Mouse (Mus musculus) cerebellum, postnatal 36 days (tissue): Measurements from ENCODE around the gene Ccer2.
A peak's percentile ranks its signal among the peaks of the same experiment; 100 is the strongest.

Experiments used
- DNase-seq, 2 experiments: peaks; one replicate each; pipeline ENCODE4 v3.0.0; 2021 to 2022; ENCODE audit warnings: mixed read lengths in 2 of 2

Ccer2 gene

GRCm38 (mm10) chr7:28756079-28756478, at the start of gene Ccer2:
Gene Ccer2 (plus strand): TSS chr7:28756174.
- no peak for DNase-seq

GRCm38 (mm10) chr7:28709454-28709853, 46.5 kb upstream of the Ccer2 start:
- no peak for DNase-seq

- DNase-seq: no peak
Observed at GRCm38 (mm10) chr7:28710962-28711361, 45.0 kb upstream of the Ccer2 start.

- no peak for DNase-seq
Observed at GRCm38 (mm10) chr7:28714667-28715066, 41.3 kb upstream of the Ccer2 start.

- DNase-seq: no peak
Observed at GRCm38 (mm10) chr7:28715598-28715997, 40.4 kb upstream of the Ccer2 start.

GRCm38 (mm10) chr7:28716590-28717281, 39.2 kb upstream of the Ccer2 start, which contains the start of gene Fbxo17:
Gene Fbxo17 (plus strand): TSS chr7:28716804.
- DNase-seq: peak; percentile 43 to 46

GRCm38 (mm10) chr7:28717726-28718125, 38.2 kb upstream of the Ccer2 start:
- no peak for DNase-seq

GRCm38 (mm10) chr7:28719159-28719558, 36.8 kb upstream of the Ccer2 start:
- no peak for DNase-seq

- DNase-seq: no peak
Observed at GRCm38 (mm10) chr7:28719650-28720049, 36.3 kb upstream of the Ccer2 start.

GRCm38 (mm10) chr7:28720753-28721537, 35.0 kb upstream of the Ccer2 start:
- no peak for DNase-seq

- DNase-seq: no peak
Observed at GRCm38 (mm10) chr7:28722079-28722478, 33.9 kb upstream of the Ccer2 start.

- DNase-seq: no peak
Observed at GRCm38 (mm10) chr7:28724613-28725012, 31.4 kb upstream of the Ccer2 start.

GRCm38 (mm10) chr7:28726600-28726999, 29.4 kb upstream of the Ccer2 start:
- DNase-seq: peak; percentile 82 to 83

- no peak for DNase-seq
Observed at GRCm38 (mm10) chr7:28727649-28728340, 28.2 kb upstream of the Ccer2 start.

- DNase-seq: peak; percentile 29 to 49
Observed at GRCm38 (mm10) chr7:28732341-28733142, 23.4 kb upstream of the Ccer2 start.

- no peak for DNase-seq
Observed at GRCm38 (mm10) chr7:28733211-28733610, 22.8 kb upstream of the Ccer2 start.

- DNase-seq: no peak
Observed at GRCm38 (mm10) chr7:28735701-28736100, 20.3 kb upstream of the Ccer2 start.

GRCm38 (mm10) chr7:28739829-28740228, 16.1 kb upstream of the Ccer2 start:
- no peak for DNase-seq

GRCm38 (mm10) chr7:28740949-28741348, 15.0 kb upstream of the Ccer2 start:
- DNase-seq: no peak

GRCm38 (mm10) chr7:28741368-28741708, 14.6 kb upstream of the Ccer2 start:
- no peak for DNase-seq

- peak; percentile 93 to 96 for DNase-seq
Observed at GRCm38 (mm10) chr7:28741709-28742438, 14.1 kb upstream of the Ccer2 start, which contains the start of the genes Mrps12 and Sars2. Gene Mrps12 (minus strand): TSS chr7:28741820. Gene Sars2 (plus strand): TSS chr7:28741992.

- no peak for DNase-seq
Observed at GRCm38 (mm10) chr7:28749935-28750334, 6.0 kb upstream of the Ccer2 start.
